Mouse (Mus musculus) cerebellum, adult 18-20 months (tissue): ENCODE results near the gene Pum2.

ENCODE experiments used
- DNase-seq, 2 experiments: peaks; one replicate each; pipeline ENCODE4 v3.0.0; 2021

Pum2 gene

DNA sequence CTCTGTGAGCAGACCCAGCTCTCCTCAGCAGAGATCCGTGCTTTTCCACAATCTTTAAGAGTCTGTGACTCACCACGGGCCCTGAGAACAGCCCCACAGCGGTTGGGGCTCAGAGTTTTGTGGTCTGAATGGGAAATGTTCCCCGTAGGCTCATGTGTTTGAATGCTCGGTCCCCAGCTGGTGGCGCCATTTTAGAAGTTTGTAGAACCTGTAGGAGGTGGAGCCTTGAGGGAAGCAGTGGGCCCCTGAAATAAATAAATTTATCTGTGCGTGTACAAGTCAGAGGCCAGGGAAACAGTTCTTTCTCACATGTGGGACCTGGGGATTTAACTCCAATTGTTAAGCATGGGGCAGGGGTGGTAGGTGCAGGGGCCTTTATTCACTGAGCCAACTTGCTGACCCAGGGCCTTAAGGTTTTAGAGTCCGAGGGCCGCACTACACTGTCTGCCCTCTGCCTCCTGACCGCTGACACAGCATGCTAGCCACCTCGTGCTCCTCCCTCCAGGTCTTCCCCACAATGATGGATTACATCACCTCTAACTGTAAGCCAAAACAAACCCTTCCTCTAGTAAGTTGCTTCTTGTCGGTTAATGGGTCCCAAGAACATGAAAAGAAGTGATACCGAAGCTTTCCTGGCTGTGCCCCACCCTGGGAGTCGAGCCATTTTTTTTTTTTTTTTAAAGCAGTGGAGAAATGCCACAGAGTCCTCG is 90.4 kb downstream of the Pum2 start:
- DNase-seq: peak in 1 of 2 experiments; percentile 1

DNA sequence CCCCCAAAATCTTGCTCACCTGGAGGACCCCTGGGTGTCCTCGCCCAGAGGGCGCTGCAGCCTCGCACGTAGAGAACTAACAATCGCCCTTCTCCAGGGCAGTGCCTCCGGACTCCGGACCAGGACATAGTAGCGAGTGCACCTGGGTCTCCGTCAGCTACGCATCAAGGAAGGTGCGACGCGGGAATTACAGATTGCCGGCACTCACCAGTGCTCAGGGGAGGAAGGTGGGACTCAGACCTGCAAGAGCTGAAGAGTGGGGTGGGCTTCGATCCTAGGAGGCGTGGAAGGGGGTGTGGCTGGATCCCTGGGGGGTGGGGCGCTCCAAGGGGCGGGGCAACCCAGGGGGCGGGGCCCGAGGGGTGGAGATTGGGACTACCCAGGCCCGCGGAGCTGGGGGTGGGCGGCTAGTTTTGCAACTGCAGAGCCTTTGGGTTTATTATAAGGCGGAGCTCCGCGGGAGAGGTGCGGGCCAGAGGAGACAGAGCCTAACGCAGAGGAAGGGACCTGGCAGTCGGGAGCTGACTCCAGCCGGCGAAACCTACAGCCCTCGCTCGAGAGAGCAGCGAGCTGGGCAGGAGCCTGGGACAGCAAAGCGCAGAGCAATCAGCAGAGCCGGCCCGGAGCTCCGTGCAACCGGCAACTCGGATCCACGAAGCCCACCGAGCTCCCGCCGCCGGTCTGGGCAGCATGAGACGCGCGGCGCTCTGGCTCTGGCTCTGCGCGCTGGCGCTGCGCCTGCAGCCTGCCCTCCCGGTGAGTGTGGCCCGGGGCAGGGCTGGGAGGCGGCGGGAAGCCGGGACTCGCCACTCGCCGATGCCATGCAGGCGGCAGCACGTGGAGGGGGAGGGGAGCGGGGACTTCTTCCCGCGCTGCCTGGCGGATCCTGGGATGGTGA is 97.3 kb downstream of the Pum2 start, which contains the start of gene Sdc1:
Sdc1 (plus strand) TSS at position 378 of the 898 bp plus-strand sequence.
- peak; percentile 79 to 87 for DNase-seq

DNA sequence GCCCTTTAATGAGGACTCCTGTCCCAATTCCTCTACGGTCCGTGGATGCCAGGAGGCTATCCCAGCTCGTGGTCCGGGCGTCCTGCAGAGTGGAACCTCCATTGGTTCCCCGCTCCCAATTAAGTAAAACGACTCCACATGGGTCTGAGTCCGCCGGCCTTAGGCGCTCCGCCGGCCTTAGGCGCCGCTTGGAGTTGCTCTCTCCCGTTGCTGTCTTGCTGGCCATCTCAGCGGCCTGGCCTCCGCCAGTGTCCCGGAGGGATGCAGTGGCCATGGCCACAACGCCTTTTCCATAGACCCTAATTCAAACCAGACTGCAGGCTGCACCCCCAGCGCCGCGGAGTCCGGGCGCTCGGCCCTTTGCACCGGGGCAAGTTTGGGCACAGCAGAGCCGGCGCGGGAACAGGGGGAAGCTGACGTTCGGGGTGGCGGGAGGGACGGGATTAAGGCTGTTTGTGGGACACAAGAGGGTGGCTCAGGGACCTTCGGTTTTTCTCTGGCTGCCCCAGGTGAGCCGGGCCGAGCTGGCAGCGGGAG is 98.0 kb downstream of the Pum2 start:
- DNase-seq: peak in 1 of 2 experiments; percentile 39

DNA sequence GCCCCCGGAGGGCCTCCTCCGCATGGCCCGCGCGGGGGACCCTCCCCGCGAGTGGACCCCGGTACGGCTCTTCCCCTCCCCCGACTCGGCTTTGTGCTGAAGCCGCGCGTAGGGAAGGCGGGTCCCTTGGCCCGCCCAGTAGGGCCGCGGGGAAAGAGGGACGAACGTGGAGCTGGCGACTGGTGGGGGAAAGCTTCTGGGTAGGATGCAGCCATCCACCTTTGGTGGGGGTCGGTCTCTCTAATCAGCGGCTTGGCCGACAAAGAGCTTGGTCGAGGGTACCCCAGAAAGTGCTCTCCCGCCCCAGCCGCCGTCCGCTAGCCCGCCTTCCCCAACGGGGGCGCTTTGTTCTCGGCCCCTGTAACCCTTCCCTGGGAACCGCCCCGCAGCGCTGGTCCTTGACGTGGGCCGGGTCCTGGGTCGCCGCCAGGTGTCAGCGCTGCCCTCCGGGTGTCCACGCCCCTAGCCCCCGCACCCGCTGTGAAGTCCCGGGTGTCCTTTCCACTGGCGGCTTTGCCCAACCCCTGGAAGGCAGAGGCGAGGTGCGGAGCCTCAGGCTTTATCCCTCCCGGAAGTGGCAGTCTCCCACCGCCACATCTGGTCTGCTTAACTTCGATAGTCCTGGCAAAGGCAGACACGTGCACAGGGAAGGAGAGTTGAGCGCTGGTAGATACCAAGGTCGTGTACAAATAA is 98.7 kb downstream of the Pum2 start:
- DNase-seq: peak; percentile 35 to 52

DNA sequence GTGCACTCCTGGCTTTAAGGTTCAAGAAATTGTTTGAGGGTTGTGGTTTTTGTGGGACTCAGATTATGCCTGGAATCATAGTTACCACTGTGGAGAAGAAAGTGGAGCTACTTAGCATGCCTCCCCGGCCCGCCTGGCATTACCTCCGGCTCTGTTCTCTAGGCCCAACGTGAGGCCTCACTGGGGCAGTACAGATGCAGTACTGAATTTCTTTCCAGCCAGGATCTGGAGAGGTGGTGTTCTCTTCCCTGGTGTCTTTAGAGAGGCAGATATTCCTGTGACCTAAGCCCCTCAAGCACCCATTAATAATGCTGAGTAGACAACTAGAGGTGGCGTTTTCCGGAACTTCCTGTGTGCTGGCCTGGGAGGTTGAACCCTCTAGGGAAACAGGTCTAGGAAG is 99.4 kb downstream of the Pum2 start:
- DNase-seq: no peak

DNA sequence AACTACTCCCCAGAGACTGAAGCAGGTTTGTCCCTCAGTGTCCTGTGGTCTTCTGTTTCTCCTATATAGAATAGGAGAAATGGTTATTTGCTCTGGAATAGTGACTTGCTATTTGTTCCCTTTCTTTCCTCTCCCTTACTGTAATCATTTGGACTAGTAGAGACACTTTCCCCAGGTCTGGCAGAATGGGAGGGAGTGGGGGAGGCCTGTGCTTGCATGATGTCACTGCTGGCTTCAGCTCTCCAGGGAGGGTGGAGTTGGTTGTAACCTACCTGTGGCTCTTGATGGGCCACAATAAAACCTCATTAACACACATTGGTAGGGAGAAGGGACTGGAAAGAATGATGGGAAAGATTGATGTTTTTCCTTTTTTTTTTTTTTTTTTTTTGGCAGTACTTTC is 100.2 kb downstream of the Pum2 start:
- DNase-seq: no peak

DNA sequence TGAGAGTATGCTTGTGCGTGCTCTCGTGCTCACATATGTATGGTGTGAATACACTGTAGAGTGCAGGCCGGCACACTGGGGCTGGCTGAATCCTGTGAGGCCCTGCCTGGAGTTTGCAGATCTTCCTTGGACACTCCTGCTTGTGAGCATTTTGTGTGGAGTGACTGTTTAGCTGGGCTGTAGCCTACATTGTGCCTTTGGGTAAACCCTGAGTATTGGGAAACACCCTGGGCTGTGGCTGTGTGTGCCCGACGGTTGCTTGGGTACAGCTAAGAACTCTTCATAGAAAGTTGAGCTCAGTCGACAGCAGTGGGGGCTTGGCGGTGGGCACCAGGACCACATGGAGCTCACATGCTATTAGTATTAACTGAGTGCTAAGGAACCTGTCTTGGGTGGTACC is 102.3 kb downstream of the Pum2 start:
- DNase-seq: no peak

DNA sequence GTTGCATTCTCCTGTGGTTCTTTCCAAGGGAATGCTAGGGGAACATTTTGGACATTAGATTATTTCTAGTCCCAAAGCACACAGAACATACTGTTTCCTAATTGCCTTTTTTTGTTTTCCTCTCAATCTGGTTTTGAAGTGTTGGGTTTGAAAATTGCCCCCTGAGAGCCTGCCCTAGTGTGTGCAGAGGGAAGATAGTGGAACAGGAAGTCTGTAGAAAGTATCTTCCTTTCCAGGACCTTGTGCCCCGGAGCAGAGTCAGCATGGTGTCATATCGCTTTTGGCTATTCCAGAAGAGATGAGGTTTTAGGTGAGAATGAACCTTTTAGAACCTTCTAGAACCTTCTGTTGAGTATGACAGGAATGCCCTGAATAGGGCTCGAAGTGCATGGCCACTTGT is 102.8 kb downstream of the Pum2 start:
- no peak for DNase-seq

DNA sequence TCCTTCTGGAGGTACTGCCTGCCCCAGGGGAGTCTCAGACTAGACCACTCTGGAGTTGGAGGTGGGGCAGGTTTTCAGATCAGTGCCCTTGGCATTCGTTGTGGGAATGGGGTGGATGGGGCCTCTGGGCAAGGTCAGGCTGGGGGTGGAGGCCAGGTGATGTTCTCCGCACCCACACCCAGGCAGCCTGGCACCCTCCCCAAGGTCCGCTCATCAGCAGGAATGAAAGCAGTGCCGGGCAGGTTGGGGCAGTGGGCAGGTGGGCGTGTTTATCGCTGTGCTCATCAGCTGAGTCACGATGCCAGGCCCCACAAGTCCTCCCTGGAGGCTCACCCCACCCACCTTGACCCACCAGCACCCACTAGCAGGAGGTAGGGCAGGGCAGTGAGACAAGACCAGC is 104.2 kb downstream of the Pum2 start:
- DNase-seq: no peak

DNA sequence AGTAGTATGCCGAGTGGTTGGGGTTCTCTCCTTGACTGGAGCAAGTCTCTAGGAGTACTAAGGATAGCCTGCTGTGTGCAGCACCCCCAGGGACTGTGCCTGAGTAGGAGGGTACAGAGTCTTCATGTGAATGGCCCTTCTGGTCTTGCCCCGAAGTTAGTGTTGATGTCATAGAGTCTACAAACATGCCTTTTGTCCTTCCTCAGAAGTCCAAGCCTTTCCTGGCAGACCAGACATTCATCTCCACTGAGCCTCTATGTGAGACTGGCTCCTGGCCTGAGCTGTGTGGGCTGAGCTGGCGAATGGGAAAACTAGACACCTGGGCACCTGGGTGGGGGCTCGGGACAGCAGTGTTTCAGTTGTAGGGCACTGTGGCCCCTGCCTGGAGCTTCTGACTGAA is 105.9 kb downstream of the Pum2 start:
- DNase-seq: no peak

DNA sequence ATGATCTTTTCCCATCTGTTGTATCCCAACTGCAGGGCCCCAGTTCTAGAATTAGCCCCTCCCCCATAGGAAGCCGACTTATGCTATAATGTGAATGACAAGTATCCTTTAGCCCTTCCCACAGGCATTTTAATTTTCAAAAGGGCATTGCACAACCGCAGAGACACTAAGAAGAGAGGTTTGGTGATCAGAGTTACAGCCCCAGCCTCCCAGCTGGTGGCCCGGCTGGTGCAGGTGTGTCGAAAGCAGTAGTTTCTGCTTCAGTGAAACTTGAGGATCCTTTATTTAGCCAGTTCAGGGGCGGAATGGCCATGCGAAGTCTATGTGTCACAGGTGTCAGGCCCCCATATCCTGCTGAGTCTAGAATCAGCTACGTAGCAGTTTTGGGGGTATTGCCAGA is 107.2 kb downstream of the Pum2 start:
- DNase-seq: no peak

DNA sequence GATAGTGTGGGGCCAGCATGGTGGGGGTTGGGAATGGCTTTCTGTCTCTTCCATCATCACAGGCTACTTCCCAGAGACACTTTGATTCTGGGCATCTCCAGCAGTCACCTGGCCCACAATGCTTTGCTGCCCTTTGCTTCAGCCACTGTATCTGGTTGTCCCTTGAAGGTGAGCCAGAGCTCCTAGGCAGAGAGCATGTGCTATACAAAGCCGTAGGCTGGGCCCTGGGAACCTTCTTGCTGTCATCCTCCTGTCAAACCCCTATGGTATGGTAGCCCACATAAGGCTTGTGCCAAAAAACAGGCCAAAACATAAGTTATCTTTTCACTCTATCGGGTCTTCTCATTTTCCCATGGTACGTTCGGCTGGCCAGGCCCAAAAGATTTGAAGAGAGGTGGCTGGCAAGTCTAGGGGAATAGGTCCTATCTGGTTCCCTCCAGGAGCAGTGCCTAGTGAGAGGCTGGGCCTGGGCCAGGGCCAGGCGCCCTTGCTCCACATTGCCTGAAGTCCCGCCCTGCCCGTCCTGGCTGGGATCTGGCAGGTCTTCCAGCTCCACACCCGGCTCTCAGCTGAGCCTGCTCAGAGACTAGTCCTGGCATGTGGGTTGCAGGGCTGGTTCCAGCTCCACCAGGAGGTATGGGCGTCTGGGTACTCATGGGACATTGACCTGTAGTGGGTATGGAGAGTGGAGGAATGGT is 107.9 kb downstream of the Pum2 start:
- peak; percentile 77 to 78 for DNase-seq

DNA sequence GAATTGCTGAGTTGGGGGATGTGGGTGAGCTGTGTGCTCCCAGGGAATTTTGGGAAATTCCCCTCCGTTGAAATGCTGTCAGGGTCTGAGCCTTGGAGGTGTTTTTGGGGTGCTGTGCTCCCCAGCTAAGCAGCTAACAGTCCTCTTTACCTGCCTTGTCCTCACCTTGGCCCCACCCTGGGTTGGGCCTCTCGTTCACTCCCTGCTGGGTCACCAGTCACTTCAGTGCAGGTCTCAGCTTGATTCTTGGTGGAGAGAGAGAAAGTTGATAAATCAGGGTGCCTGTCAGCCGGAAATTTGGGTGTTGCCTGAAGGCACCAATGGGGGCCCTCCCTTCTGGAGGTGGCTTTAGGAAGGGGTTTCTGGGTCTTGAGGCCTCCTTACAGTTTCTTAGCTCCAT is 108.6 kb downstream of the Pum2 start:
- DNase-seq: no peak

DNA sequence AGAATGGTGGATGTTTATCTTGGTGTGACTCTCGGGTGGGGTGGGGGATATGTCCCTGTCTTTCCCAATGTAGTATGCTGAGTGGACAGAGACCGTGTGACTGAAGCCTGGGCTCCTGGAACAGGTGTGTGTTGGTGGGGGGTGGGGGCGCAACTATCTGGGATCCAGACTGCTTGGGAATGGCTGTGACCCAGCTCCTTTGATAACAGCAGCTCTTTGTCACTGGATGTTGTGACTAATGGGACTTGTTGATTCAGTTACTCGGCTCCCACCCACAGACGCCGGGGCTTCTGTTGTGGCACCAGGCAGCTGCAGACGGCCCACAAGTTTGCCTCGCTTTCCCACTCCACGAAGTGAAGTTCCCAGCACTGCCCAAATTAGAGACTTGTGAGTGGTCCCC is 110.3 kb downstream of the Pum2 start:
- DNase-seq: no peak

DNA sequence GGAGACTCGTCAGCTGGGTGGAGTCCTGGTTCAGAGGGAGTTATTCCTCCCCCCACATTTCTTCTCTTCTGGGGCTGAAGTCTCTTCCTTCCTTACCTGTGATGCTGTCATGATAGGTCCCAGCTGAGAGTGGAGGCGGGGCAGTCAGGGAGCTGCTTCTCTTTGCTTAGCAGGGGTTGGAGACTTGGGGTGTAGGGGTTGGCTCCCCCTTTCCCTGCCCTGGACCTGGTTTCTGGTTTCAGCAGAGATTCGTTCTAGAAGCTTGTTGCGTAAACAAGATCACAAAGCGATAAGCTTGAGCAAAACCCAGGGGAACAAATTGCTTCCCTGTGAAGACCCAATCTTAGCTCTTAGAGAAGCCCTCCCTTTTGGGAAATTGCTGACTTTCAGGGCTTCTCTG is 112.5 kb downstream of the Pum2 start:
- no peak for DNase-seq

DNA sequence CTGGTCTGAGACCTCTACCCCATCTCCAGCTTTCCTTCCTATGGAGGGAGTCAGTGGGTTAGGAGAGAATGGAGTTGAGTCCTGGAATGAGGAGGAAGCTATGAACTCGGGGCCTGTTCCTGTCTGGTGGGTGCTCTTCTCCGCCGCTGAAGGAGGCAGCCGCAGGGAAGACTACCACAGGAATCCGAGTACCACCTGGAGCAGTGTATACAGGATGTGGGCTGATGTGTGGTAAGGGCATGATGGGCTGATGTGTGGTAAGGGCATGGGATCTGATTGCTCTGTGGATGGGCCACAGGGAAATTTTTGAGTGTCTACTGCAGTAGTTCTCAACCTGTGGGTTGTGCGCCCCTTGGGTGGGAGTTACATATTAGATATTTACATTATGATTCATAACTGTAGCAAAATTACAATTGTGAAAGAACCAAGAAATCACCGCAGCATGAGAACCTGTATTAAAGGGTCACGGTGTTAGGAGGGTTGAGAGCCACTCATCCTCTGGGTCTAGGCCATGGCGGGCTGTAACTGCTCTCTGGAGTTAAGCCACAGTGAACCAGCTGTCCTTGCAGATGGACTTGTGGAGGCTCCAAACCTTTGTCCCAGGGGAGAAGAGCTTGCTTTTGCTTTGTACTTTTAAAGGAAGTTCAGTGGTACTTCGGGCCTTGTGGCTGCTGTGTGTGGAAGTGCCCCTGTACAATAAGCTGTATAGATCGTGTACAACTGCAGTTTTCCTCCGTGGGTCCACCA is 113.2 kb downstream of the Pum2 start:
- DNase-seq: peak in 1 of 2 experiments; percentile 41

DNA sequence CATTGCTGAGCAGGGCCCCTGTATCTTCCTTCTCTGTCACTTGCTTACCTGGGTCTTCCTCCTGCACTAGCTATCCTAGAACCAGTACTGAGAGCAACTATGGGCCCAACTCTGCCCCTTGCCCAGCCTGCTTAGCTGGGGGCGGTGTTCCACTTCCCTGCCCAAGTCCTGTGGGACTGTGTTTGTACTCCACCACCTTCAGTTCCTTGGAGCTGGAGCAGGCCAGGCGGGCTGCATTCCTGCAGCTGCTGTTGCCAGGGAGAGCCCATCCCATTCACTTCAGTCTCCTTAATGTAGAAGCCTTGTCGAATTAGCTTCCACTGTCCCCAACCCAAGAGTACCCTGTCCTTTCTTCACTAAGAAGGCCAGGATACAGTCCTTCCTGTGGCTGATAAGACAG is 114.5 kb downstream of the Pum2 start:
- DNase-seq: no peak

DNA sequence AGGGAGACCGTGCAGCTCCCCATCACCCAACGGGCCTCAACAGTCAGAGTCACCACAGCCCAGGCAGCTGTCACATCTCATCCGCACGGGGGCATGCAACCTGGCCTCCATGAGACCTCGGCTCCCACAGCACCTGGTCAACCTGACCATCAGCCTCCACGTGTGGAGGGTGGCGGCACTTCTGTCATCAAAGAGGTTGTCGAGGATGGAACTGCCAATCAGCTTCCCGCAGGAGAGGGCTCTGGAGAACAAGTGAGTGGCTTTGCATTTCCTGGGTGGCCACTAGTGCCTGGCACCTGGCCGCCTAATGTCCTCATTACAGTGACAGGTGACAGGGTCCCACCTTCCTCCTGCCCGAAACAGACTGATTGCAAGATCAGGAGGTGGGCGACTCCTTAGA is 116.7 kb downstream of the Pum2 start:
- no peak for DNase-seq

DNA sequence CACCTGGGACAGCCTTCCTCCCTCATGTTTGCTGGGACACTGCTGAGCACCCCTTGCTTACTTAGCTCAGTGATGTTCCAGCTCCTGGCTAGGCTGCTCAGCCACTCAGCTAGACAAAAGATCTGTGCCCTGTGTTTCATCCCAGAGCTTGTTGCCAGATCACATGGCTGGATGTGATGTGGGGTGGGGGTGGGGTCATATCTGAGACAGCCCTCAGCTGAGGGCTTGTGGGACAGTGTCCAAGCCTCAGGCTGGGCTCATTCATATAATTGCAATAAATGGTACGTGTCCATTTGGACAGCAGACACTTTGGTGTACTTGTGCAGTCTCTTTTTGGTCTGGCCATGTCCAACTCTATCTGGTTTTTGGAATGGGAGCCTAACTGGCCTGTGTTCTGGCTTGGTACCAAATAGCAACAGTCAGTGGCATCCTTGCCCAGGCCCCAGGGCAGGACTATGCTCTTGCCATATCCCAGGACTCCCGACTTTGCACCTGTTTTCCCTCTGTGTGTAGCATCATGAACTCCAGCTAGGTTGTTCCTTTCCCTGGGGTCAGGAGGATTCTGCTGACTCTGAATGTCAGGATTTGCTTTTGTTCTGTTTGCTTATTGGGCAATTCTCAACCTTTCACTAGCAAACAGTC is 119.6 kb downstream of the Pum2 start:
- DNase-seq: peak; percentile 53 to 58

DNA sequence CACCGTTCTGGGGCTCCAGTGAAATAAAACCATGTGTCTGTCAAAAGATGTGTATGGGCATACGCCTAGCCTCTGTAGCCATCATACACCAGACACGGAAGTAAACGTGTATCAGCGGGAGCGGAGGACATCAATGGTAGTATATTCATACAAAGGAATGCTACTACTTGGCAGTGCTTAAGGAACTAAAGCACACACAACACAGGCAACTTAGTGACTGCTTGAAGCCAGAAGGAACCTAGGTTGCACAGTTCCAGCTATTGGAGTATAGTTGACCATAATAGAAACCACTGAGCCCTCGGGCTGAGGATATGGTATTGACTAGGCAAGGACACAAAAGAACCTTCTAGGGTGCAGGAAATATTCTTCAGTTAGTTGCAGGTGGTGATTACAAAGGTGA is 124.0 kb downstream of the Pum2 start:
- no peak for DNase-seq

DNA sequence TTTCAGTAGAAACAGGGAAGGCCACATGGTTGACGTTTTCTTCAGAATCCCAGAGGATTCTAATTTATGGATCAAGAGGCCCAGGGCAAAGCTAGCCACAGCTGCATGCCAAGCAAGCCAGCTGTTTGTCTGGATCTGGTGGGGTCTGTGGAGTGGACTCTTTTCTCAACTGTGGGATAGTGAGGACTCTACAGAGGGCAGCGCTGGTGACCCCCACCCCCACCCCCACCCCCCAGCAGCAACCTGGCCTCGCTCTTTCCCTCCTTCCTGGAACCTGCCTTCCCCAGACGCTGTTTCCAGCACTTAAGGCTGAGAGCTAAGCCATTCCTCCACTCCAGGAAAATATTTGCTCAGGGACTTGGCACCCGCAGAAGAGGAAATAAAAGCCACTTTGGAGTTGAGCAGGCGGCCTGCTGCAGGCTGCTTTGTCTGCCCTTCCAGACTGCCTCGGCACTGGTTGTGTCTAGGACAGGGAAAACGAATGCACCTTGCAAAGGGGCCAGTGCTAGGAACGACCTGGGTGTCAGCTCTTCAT is 124.6 kb downstream of the Pum2 start:
- DNase-seq: no peak
